Mouse (Mus musculus) erythroblast, adult 5-6 weeks (primary cell): Measurements from ENCODE around the gene Syn3. TPM values are rescaled to one million over a fixed set of nuclear protein-coding genes. Genes with fewer than 3 reads are reported as not detected.
A peak's percentile ranks its signal among the peaks of the same experiment; 100 is the strongest.

ENCODE experiments used
- ATAC-seq: replicated peaks from 2 replicates; pipeline ENCODE4 v1.8.0; 2016; ENCODE audit warnings: moderate number of reproducible peaks, mild to moderate bottlenecking, moderate TSS enrichment, inconsistent platforms; ENCODE audit not compliant: poor library complexity, low FRiP score, severe bottlenecking
- total RNA-seq, 2 experiments: library from RNA; stranded (forward) in 1 of 2; stranded (reverse) in 1 of 2; fragments of 150-400 nt in 1 of 2; fragments of 200-764, 138-1000 nt in 1 of 2; gene quantifications; 2 replicates each; pipeline versions ENCODE4 v1.2.3 to v1.2.4; 2015 to 2017; ENCODE audit warnings: low replicate concordance in 2 of 2

The Syn3 gene
- total RNA-seq, 2 experiments from 2014 or later = 0.77 TPM; not detected in 1

- no peak for ATAC-seq
Observed at GRCm38 (mm10) chr10:86427956-86428355, 70.7 kb downstream of the Syn3 start.

DNA sequence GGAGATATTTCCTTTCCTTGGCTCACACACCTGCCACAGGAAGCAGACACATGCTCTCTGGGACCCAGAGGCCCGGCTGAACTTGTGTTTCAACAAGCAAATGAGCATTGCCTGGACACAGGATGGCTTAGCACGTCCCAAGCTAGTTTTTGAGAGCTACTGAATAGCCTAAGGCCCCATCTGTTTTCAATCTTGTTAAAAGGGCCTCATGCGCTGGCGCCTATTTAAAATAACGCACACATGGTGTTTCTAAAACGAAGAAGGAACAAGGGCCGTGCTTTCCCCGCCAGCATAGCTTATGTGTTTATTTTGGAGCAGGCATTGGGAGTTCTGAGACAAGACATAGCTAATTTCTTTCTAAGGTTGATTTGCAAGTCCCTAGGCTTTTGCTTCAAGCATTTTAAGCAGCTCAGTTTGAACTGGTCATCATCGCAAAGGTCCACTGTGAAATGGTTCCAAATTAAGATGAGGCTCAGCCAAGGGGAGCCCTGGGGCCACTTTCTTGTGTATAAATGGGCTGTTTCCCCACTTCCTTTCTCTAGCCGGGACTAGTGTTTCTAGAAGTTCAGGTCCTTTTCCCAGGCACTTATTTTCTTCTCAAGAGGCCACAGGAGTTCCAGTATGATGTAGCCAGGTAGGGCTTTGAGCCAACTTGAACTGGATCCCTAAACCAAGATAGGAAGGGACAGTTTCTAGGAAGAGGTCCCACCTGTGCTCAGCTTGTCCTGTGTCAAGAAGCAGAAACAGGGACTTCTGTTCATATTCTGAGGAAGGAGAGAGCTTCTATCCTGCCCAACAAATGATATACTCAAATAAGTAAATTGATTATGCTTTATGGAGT lies 72.8 kb downstream of the Syn3 start:
- no peak for ATAC-seq

DNA sequence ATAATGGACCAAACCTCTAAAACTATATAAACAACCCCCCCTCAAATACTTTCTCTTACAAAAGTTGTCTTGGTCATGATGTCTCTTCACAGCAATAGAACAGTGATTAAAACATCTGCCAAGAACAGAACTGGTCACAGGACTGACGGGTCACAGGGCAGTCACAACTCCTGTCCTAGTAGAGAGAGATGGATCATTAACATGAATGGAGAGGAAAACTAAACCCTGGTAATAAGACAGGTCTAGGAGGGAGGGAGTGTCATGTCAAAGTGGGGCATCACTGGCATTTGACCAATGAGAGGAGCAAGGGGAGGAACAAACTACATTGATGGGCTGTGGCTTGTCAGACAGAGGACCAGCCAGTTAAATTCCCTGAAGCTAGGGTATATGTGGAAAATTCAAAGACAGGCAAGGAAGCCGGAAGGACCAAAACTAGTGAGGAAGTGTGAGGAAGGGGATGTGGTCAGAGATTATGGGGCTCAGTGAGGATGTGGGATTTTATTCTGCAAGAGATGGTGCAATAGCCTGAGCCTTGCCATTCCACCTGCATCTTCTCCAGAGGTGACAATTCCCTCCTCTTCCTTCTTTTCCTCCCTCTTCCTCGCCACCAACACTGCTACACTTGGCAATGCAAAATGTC lies 76.8 kb downstream of the Syn3 start:
- ATAC-seq = no peak

- ATAC-seq = no peak
Observed at GRCm38 (mm10) chr10:86418931-86419330, 79.8 kb downstream of the Syn3 start.

GRCm38 (mm10) chr10:86418345-86418744 lies 80.4 kb downstream of the Syn3 start:
- ATAC-seq = no peak

- no peak for ATAC-seq
Observed at GRCm38 (mm10) chr10:86416806-86417205, 81.9 kb downstream of the Syn3 start.

- no peak for ATAC-seq
Observed at GRCm38 (mm10) chr10:86410868-86411267, 87.8 kb downstream of the Syn3 start.

DNA sequence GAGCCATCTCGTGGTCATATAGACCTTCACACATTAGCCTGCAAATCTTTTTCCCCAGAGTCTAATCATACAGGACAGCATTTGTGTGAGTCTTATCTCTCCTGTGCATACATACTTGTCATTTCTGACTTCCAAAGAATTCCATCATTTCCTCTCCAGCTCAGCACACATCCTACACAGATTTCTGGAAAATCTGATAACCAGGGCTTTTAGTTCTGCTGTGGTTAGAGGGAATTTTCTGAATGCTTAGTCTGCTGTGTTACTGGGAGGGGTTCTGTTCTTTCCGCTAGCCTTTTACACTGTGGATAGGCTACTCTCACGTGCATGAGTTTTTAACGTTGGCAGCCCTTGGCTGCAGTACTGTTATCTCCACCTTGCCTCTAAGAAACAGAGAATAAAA lies 91.7 kb downstream of the Syn3 start:
- no peak for ATAC-seq

DNA sequence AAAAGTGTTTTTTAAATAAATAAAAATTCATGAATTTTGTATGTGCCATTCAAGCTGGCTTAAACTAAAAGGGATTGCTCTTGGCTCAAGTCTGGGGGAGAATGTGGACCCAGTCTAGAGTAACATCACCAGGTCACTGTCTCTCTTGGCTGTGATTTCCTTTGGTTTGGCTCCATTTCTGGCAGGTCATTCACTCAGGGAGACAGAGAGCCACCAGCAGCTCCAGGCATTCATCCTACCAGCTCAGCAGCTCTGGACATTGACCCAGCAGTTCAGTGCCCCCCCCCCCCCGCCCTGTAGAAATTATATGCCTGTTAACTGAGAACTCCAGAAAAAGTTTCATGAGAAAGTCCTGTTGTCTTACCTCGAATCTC lies 100.4 kb downstream of the Syn3 start:
- no peak for ATAC-seq

- ATAC-seq = no peak
Observed at GRCm38 (mm10) chr10:86397577-86398346, 100.9 kb downstream of the Syn3 start.

- 0 out of 2 replicates have a peak, but pooled peaks have one; percentile 25 for ATAC-seq
Observed at GRCm38 (mm10) chr10:86392399-86392798, 106.3 kb downstream of the Syn3 start.

DNA sequence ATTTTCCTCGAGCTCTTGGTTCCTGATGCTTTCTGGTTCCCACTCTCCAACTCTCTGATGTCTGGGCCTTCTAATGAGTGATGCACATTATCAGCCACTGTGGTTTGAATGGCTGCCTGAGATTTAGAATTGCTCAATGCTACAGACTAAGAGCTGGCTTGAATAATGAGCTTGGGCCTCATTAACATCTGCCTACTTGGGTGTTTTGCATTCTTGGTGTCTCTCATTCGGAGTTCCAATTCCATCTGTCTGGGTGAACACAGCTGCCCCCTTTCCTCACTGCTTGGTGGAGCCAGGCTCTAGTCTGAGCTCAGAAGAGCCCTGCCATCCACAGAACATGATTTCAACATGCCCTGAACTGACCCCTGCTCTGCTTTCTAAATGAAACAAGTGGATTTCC lies 108.8 kb downstream of the Syn3 start:
- no peak for ATAC-seq

- ATAC-seq = no peak
Observed at GRCm38 (mm10) chr10:86389357-86389756, 109.3 kb downstream of the Syn3 start.

DNA sequence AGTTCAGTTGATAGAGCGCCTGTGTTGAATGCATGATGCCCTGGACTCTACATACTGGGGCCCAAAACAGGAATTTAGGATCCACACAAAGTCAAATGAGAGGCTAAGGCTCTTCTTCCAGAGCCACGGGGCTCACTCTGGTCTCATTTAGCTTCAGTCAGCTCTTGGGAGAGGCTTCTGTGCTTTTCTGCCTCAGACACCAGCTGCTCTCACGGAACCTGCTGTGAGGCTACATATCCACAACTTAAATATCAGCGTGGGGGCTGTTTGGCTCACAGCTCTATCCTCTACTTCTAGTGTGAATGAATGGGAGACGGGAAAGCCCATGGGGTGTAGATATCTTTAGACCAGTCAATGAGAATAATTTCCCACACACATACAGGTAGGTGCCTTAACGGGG lies 109.9 kb downstream of the Syn3 start:
- no peak for ATAC-seq

DNA sequence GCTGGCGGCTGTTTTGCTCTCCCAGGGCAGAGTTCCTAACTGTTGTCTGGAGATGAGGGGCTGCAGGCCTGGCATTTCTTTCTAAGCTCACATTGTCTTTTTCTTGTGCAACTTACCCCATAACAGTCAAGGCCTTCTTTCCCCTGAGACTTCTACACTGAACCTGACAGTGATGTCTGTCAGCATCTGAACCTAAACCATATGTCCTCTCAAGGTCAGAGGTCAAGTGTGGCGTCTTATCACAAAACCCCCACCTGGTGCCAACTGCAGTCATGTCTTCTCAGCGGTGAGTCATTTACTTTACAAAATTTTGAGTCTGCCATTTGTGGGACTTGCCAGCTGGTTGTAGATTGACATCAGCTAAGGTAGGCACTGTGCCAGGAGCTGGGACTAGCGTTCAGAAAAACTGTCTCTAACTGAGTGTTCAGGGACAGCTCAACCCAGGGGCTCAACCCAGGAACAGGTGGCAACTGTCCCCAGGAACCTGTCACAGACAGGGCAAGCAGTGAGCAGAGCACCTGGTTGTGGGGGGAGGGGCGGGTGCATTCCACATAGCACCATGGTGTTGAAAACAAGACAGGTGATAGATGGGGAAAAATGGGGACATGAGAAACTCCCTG lies 110.8 kb downstream of the Syn3 start:
- no peak for ATAC-seq

- ATAC-seq = no peak
Observed at GRCm38 (mm10) chr10:86386232-86386631, 112.5 kb downstream of the Syn3 start.

DNA sequence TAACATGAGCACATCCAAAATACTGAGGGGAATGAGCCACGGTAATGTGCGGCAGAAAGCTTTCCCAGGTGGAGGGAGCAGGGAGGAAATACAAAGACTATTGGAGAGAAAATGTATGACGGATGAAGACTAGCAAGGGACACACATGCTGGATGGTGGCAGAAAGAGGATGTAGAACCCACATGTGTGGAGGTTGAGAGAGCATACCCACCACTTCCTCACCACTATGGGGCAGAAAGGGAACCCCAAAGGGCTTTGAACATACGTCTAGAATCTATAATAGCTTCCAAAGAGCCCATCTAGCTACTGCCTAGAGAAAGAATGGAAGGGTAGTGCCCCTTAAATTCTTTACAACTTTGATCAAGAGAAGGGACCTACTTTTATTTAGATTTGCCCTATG lies 113.0 kb downstream of the Syn3 start:
- ATAC-seq = no peak

GRCm38 (mm10) chr10:86384655-86385054 lies 114.0 kb downstream of the Syn3 start:
- no peak for ATAC-seq

- ATAC-seq = no peak
Observed at GRCm38 (mm10) chr10:86381922-86382260, 116.8 kb downstream of the Syn3 start.

DNA sequence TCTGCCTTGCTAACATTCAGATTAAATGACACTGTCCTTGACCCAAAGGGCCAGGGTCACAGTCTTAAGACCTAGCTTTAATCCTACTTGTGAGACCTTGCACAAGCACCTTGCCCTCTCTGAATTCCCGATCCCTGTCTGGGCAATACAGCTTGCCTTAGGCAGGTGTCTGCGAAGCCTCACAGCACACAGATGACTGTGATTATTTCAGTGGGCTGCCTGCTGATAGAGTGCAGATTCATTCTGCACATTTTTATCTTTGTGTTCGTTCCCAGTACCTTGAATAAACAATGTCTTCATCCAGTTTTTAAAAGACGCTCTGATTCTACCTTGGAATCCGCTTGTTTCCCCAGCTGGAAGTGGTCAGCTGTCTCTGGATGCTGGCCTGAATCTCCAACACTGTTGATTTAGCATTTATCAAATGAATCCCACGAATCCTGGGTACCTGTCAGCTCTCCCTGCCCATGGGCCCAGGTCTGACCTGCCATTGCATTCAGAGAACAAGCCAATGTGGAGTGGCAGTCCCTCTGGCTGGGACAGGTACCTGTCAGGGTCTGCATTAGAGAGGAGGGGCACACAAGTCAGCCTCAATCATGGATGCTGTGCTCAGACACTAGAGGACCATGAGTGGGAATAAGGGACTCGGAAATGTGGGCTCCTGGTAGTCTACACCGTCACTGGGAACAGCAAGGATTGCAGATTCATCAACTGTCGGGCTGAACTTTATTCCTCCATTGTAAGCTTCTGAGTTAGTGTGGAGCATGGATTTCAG lies 117.4 kb downstream of the Syn3 start:
- no peak for ATAC-seq
